23 mouse cellular contexts compared by ENCODE assay signal in genomic region chr16:54943808-54944315, GRCm38 (mm10).
DNase-seq lines count a peak whose midpoint lies in the region; ATAC-seq and TF ChIP-seq lines count a peak whose summit lies in the region.
"Had no signal": no experiment of that assay in that cellular context is flagged by ENCODE, and none has a peak within 500 bp of the region (broad histone marks: within the 10 kb centered on the region; RNA-seq: fewer than 3 reads in every experiment).

No protein-coding gene starts in this region.

- no peak for TF ChIP-seq CTCF in forebrain, postnatal 0 days (IDR thresholded peaks at IDR 0.05; ENCODE audit: low read depth)
- TF ChIP-seq CTCF in layer of hippocampus, adult 2 months (conservative IDR thresholded peaks at IDR 0.05) = no peak

- DNase-seq in forebrain, postnatal 0 days = peak; percentile 20
- DNase-seq in layer of hippocampus, adult 2 months (ENCODE audit: low spot score in 2 of 2) = peak; percentile 12
- no peak for DNase-seq in layer of hippocampus, adult 11-12 months (ENCODE audit: low spot score)
- DNase-seq in layer of hippocampus, postnatal 36 days = peak; percentile 9 to 24
- DNase-seq in urinary bladder, adult 18-20 months (ENCODE audit: low spot score in 2 of 2) = no peak
- DNase-seq: adrenal gland, postnatal 10 days; cerebellum, adult 11 months; cerebellum, postnatal 10 days; gastrocnemius, postnatal 36 days; kidney, postnatal 4 days; thymus, adult 2 months had no signal

- H3K36me3 ChIP-seq in forebrain, postnatal 0 days (ENCODE audit: insufficient read depth) = no peaks in the 10 kb centered on the region
- no peaks in the 10 kb centered on the region for H3K36me3 ChIP-seq in forebrain, embryonic 15.5 days
- H3K36me3 ChIP-seq in midbrain, embryonic 15.5 days (replicated peaks) = no peaks in the 10 kb centered on the region
- no peaks in the 10 kb centered on the region for H3K36me3 ChIP-seq in midbrain, embryonic 13.5 days
- H3K36me3 ChIP-seq: embryonic facial prominence, embryonic 13.5 days; heart, embryonic 15.5 days; kidney, embryonic 15.5 days; limb, embryonic 15.5 days; stomach, embryonic 15.5 days had no signal

- no peak overlapping the region for H3K9ac ChIP-seq in forebrain, postnatal 0 days
- no peak overlapping the region for H3K9ac ChIP-seq in forebrain, embryonic 15.5 days (replicated peaks)
- H3K9ac ChIP-seq in midbrain, embryonic 15.5 days = no peak overlapping the region
- H3K9ac ChIP-seq in midbrain, embryonic 13.5 days (replicated peaks) = no peak overlapping the region
- H3K9ac ChIP-seq: embryonic facial prominence, embryonic 13.5 days; heart, embryonic 15.5 days; kidney, embryonic 15.5 days; limb, embryonic 15.5 days; stomach, embryonic 15.5 days had no signal

- H3K9me3 ChIP-seq in forebrain, postnatal 0 days (ENCODE audit: low read length) = no peaks in the 10 kb centered on the region
- H3K9me3 ChIP-seq in forebrain, embryonic 15.5 days = no peaks in the 10 kb centered on the region
- H3K9me3 ChIP-seq in midbrain, embryonic 15.5 days = no peaks in the 10 kb centered on the region
- no peaks in the 10 kb centered on the region for H3K9me3 ChIP-seq in midbrain, embryonic 13.5 days
- H3K9me3 ChIP-seq: embryonic facial prominence, embryonic 13.5 days; heart, embryonic 15.5 days; kidney, embryonic 15.5 days; limb, embryonic 15.5 days; stomach, embryonic 15.5 days had no signal

- no peak for ATAC-seq in forebrain, postnatal 0 days
- no peak for ATAC-seq in forebrain, embryonic 15.5 days (replicated peaks)
- no peak for ATAC-seq in midbrain, embryonic 15.5 days (replicated peaks)
- ATAC-seq in midbrain, embryonic 13.5 days = no peak
- ATAC-seq: CD4-positive, CD25-positive, alpha-beta regulatory T cell, adult 4 months; intestine, postnatal 0 days; lung, postnatal 0 days; Patski had no signal

- H3K27ac ChIP-seq in forebrain, postnatal 0 days (ENCODE audit: low read depth, low read length) = no peak overlapping the region
- no peak overlapping the region for H3K27ac ChIP-seq in forebrain, embryonic 15.5 days (replicated peaks)
- peak overlapping the region; percentile 84 for H3K27ac ChIP-seq in layer of hippocampus, adult 2 months
- H3K27ac ChIP-seq in midbrain, embryonic 15.5 days = no peak overlapping the region
- no peak overlapping the region for H3K27ac ChIP-seq in midbrain, embryonic 13.5 days
- H3K27ac ChIP-seq: embryonic facial prominence, embryonic 13.5 days; heart, embryonic 15.5 days; kidney, embryonic 15.5 days; limb, embryonic 15.5 days; stomach, embryonic 15.5 days had no signal

- H3K4me1 ChIP-seq in forebrain, postnatal 0 days (ENCODE audit: insufficient read depth) = no peaks in the 10 kb centered on the region
- H3K4me1 ChIP-seq in forebrain, embryonic 15.5 days = no peaks in the 10 kb centered on the region
- H3K4me1 ChIP-seq in midbrain, embryonic 15.5 days = peaks cover 5% of the 10 kb centered on the region; the same call in 1 of the 2 replicates
- no peaks in the 10 kb centered on the region for H3K4me1 ChIP-seq in midbrain, embryonic 13.5 days (replicated peaks)
- H3K4me1 ChIP-seq: embryonic facial prominence, embryonic 13.5 days; heart, embryonic 15.5 days; kidney, embryonic 15.5 days; limb, embryonic 15.5 days; stomach, embryonic 15.5 days had no signal

- H3K4me2 ChIP-seq in forebrain, postnatal 0 days (ENCODE audit: low read depth) = no peak overlapping the region
- H3K4me2 ChIP-seq in forebrain, embryonic 15.5 days (replicated peaks) = no peak overlapping the region
- H3K4me2 ChIP-seq in midbrain, embryonic 15.5 days = 0 out of 2 replicates have a peak overlapping the region, but pooled peaks have one; percentile 0
- no peak overlapping the region; the same call in 1 of the 2 replicates for H3K4me2 ChIP-seq in midbrain, embryonic 13.5 days (replicated peaks)
- H3K4me2 ChIP-seq: embryonic facial prominence, embryonic 13.5 days; heart, embryonic 15.5 days; kidney, embryonic 15.5 days; limb, embryonic 15.5 days; stomach, embryonic 15.5 days had no signal

- WGBS in forebrain, postnatal 0 days = 36% methylated on average over 7 of the region's 7 CpGs
- WGBS in forebrain, embryonic 15.5 days = 36% methylated on average over 7 of the region's 7 CpGs
- WGBS in midbrain, embryonic 15.5 days = 34% methylated on average over 7 of the region's 7 CpGs
- 42% methylated on average over 7 of the region's 7 CpGs for WGBS in midbrain, embryonic 13.5 days

- no peaks in the 10 kb centered on the region for H3K27me3 ChIP-seq in forebrain, postnatal 0 days (ENCODE audit: insufficient read depth, low read length)
- no peaks in the 10 kb centered on the region for H3K27me3 ChIP-seq in forebrain, embryonic 15.5 days
- H3K27me3 ChIP-seq in midbrain, embryonic 15.5 days (replicated peaks) = no peaks in the 10 kb centered on the region
- H3K27me3 ChIP-seq in midbrain, embryonic 13.5 days = no peaks in the 10 kb centered on the region
- H3K27me3 ChIP-seq: embryonic facial prominence, embryonic 13.5 days; heart, embryonic 15.5 days; kidney, embryonic 15.5 days; limb, embryonic 15.5 days; stomach, embryonic 15.5 days had no signal

- H3K4me3 ChIP-seq in forebrain, postnatal 0 days (ENCODE audit: low read depth, low read length) = no peak overlapping the region
- no peak overlapping the region for H3K4me3 ChIP-seq in forebrain, embryonic 15.5 days
- H3K4me3 ChIP-seq in layer of hippocampus, adult 2 months = peak overlapping the region; percentile 41
- no peak overlapping the region for H3K4me3 ChIP-seq in midbrain, embryonic 15.5 days
- no peak overlapping the region for H3K4me3 ChIP-seq in midbrain, embryonic 13.5 days (replicated peaks)
- H3K4me3 ChIP-seq: embryonic facial prominence, embryonic 13.5 days; heart, embryonic 15.5 days; kidney, embryonic 15.5 days; limb, embryonic 15.5 days; stomach, embryonic 15.5 days had no signal

Comparison
In these comparisons a context has a peak if more than half of its experiments do, and no peak if none do; other contexts are left out.
1. DNase-seq: peak in forebrain, postnatal 0 days (single experiment), layer of hippocampus, adult 2 months (2 of 2) and layer of hippocampus, postnatal 36 days (2 of 2); none in layer of hippocampus, adult 11-12 months (single experiment) and urinary bladder, adult 18-20 months (0 of 2).